Mouse (Mus musculus) large intestine, adult 2 months (tissue): ENCODE measurements around the gene Jsrp1. TPM values are rescaled to one million over a fixed set of nuclear protein-coding genes. Genes with fewer than 3 reads are reported as not detected.
"Not testable (repeated sequence)": the region's sequence is repeated elsewhere in the genome, so short reads cannot be mapped to it uniquely, and the experiment has no call there.

Experiments
- DNase-seq: peaks from one replicate; pipeline ENCODE4 v3.0.0-alpha.2; 2012; ENCODE audit warnings: low read depth, low spot score
- WGBS: fragments of 180-500 bp; shearing (Covaris S2); methylation state at CpG from one replicate; pipeline ENCODE4 v1.1.7; 2018; 5-methylcytosine and 5-hydroxymethylcytosine counted together
- polyA plus RNA-seq: library from polyadenylated mRNA; depleted of rRNA; stranded (reverse); fragments of >200 nt; gene quantifications from 2 replicates; pipeline ENCODE4 v1.2.3, GENCODE M21; 2012

Jsrp1 gene
- polyA plus RNA-seq, 1 experiment: not detected

- WGBS: 43% methylated on average over 7 of the region's 7 CpGs
- no peak for DNase-seq
Observed at GRCm38 (mm10) chr10:80836949-80837379, 23.7 kb upstream of the Jsrp1 start.

GRCm38 (mm10) chr10:80835617-80836016, 22.3 kb upstream of the Jsrp1 start:
- WGBS: 50% methylated on average over 30 of the region's 30 CpGs
- no peak for DNase-seq

DNA sequence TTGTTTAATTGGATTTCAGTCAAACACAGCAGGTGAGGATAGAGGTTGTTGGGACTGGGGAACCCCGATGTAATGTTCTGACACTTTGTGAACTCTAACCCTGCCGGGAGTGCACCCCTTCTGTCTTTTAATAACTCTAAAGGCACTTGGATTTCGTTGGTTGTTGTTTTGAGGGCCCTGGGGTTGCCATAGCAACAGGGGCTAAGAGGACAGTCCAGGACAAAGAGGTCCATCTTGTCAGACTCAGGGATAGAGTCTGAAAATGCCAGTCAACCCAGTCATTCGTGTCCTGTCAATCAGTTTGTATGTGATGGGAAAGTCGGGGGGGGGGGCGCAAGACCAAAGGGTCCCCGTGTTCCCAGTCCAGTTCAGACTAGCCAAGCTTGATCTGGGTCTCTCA, 19.5 kb upstream of the Jsrp1 start:
- WGBS: 58% methylated on average over 7 of the region's 7 CpGs
- DNase-seq: no peak

GRCm38 (mm10) chr10:80831136-80831535, 17.8 kb upstream of the Jsrp1 start:
- WGBS: 20% methylated on average over 9 of the region's 9 CpGs
- no peak for DNase-seq

- WGBS: 38% methylated on average over 1 of the region's 1 CpGs
- DNase-seq: no peak
Observed at GRCm38 (mm10) chr10:80829359-80830278, 16.3 kb upstream of the Jsrp1 start.

- WGBS: 48% methylated on average over 9 of the region's 9 CpGs
- not testable (repeated sequence) for DNase-seq
Observed at GRCm38 (mm10) chr10:80828587-80828986, 15.3 kb upstream of the Jsrp1 start.

- WGBS: 32% methylated on average over 10 of the region's 10 CpGs
- DNase-seq: no peak
Observed at GRCm38 (mm10) chr10:80827870-80828420, 14.6 kb upstream of the Jsrp1 start.

- 2% methylated on average over 29 of the region's 29 CpGs for WGBS
Observed at GRCm38 (mm10) chr10:80827063-80827869, 14.0 kb upstream of the Jsrp1 start.

DNA sequence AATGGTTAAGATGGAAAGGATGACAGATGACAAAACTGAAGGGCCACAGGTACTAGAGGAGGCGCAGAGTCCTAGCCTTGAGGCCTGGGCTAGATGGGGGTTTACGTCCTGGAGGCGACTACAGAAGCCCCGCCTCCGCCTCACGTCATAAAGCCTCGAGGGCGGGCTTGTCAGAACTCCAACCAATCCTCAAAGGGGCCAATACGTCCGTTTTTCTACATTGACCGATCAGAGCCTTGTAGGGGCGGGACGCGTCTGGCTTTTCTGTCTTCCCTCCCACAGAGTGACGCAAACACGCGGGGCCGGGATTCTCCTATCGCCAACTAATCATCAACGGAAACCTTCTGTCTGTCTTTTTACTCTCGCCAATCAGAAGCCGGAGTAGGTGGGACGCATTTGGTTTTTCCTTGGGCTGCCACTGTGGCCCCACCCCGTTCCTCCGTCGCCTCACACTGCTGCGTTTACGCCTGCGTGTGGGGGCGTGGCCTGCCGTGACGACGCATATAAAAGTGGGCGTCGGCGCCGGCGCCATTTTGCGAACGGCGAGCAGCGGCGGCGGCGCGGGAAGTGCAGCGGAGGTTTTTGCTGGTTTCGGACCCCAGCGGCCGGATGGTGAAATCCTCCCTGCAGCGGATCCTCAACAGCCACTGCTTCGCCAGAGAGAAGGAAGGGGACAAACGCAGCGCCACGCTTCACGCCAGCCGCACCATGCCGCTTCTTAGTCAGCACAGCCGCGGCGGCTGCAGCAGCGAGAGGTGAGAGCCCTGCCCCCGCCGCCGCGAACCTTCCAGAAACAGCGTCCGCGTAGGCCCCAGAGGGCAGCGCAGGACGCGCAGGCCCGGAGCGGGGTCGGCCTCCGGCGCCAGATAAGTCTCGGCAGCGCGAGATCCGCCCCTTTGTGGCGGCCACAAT, 13.1 kb upstream of the Jsrp1 start, which contains the start of gene Oaz1:
Gene Oaz1, plus strand, starts transcription at position 506 of the 912 bp plus-strand sequence.
- WGBS: under 1% methylated on average over 73 of the region's 82 CpGs
- DNase-seq: peak; percentile 100

More at GRCm38 (mm10) chr10:80827063-80827869, 14.0 kb upstream of the Jsrp1 start:
- no peak for DNase-seq

DNA sequence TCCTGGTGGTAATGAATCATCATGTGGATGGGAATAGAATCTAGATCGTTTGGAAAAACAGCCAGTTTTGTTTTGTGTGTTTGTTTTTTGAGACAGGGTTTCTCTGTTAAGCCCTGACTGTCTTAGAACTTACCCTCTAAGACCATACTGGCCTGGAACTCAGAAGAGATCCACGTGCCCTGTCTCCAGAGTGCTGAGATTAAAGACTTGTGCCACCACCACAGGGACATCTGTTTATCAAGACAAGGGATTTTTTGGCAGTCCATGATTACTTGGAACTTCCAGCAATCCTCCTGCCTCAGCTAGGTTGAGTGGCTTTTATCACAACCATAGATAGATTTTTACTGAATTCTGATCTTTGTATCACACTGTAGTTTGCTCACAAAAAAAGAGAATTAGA, 11.5 kb upstream of the Jsrp1 start:
- no peak for DNase-seq
- WGBS: 55% methylated on average over 2 of the region's 2 CpGs

GRCm38 (mm10) chr10:80823847-80824643, 10.7 kb upstream of the Jsrp1 start:
- WGBS: 34% methylated on average over 8 of the region's 8 CpGs
- DNase-seq: no peak

DNA sequence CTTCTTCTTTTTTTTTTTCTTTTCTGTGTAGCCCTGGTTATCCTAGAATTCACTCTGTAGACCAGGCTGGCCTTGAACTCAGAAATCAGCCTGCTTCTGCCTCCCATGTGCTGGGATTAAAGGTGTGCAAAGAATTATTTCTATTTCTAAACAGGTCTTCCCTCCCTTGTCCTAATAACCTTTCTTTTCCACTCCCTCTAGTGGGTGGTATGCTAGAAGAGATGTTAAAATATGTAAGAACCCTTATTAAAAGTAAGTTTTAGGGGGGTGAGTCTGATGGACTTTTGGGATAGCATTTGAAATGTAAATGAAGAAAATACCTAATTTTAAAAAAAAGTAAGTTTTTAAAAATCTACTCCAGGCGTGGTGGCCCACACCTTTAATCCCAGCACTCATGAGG, 10.0 kb upstream of the Jsrp1 start:
- 97% methylated on average over 1 of the region's 1 CpGs for WGBS
- no peak for DNase-seq

GRCm38 (mm10) chr10:80822528-80822927, 9.2 kb upstream of the Jsrp1 start:
- no peak for DNase-seq
- 88% methylated on average over 5 of the region's 5 CpGs for WGBS

DNA sequence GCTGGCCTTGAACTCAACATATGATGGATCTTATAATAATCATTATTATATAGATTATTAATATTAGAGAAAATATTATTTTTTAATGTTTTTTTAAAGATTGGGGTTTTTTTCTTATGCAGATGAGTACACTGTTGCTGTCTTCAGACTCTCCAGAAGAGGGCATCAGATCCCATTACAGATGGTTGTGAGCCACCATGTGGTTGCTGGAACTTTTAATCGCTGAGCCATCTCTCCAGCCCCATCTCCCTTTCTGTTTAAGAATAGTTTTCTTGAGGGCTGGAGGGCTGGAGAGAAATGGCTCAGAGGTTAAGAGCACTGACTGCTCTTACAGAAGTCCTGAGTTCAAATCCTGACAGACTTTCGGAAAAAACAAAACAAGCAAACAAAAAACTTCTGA, 8.7 kb upstream of the Jsrp1 start:
- WGBS: 42% methylated on average over 2 of the region's 2 CpGs
- no peak for DNase-seq

DNA sequence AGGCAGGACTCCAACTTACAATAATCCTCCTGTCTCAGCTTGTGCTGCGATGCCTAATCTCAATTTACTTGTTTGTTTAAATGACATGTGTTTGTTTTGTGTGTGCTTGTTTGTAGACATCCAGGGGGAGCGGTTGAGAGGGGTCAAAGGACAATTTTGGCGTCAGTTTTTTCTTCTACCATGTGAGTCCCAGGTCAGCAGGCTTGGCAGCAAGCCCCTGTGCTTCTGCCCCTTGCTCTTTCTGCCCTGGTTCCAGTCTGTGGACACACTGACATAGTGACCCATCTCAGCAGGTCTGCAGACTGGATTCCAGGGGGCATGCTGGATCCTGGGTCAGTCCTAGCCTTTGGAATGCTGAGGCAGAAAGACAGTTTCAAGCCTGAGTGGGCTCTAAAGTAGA, 6.1 kb upstream of the Jsrp1 start:
- DNase-seq: no peak
- 15% methylated on average over 3 of the region's 3 CpGs for WGBS

DNA sequence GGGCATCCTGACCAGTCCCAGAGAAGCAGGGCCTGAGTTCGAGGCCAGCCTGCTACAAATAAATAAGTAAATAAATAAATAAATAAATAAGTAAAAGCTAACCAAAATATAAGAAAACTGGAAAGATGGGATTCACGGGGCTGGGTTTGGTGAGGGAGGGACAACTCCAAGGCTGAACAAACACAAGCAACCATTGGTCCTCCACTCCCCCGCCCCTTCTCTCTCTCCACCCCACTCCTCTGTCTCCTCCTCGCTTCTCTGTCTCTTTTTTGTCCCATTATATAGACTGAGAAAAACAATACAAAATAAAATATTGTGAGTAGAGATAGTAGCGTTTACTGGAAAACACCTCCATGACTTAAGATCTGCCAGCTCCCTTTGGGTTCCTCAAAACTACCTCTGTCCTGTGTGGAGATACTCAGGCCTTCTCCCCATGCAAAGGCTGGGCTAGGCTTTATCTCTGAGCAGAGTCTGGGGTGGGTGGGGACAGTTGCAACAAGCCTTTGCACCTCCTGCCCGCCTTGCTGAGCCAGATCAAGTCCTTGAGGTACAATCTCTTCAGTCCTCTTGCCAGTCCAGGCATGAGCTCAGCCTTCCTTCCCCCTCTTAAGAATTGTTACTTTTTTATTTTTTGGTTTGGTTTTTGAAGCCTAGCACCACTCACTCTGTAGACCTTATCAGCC, 5.4 kb upstream of the Jsrp1 start:
- WGBS: 45% methylated on average over 6 of the region's 6 CpGs
- DNase-seq: no peak

- 80% methylated on average over 7 of the region's 7 CpGs for WGBS
- DNase-seq: not testable (repeated sequence)
Observed at GRCm38 (mm10) chr10:80817955-80818354, 4.7 kb upstream of the Jsrp1 start.

GRCm38 (mm10) chr10:80817164-80817563, 3.9 kb upstream of the Jsrp1 start:
- WGBS: 28% methylated on average over 2 of the region's 2 CpGs
- no peak for DNase-seq
